Mouse (Mus musculus): ENCODE results near the gene Ahdc1.

DNA sequence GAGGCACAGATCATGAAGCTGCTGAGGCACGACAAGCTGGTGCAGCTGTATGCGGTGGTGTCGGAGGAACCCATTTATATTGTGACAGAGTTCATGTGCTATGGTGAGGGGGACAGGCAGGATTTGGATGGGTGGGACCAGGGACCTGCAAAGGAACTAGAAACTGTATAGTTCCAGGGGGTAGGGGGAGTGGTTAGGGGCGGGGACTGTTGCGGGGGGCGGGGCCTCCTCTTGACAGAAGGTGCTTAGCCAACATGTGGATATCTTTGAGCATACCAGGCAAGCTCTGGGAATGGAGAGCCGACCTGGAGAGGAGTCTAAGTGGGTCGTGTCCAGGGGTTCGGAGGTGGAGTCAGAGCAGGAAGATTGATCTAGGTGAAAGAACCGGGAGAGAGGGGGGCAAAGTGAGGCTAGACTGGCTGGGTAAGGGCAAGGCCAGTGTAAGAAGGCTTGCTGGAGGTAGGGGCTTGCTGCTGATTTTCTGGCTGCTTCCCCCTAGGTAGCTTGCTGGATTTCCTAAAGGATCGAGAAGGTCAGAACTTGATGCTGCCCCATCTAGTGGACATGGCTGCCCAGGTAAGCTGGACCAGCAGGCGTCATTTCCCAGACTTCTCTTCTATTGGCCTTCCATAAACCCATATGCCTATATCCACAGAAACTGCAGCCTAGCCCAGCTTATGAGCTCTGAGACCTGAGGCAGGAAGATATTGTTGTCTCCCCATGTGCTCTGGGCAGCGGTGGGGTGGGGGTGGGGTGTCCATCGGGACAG, 13.4 kb upstream of the Ahdc1 start:
- peak; percentile 34; the same call in 1 of the 2 replicates for TF ChIP-seq CTCF (IDR thresholded peaks at IDR 0.05; ENCODE audit: low read depth)
- no peak for TF ChIP-seq EP300 (optimal IDR thresholded peaks at IDR 0.05)

All from stomach, postnatal 0 days (tissue).